Mouse (Mus musculus) limb, embryonic 13.5 days (tissue): ENCODE results near the gene Mthfsd. TPM values are rescaled to one million over a fixed set of nuclear protein-coding genes. Genes with fewer than 3 reads are reported as not detected.

Source experiments
- ATAC-seq: fragments of 200-750 bp; cut with Nextera tagmentation; 2 replicates; pipeline ENCODE4 v1.8.0; 2017; ENCODE audit warnings: low read depth, moderate number of reproducible peaks, moderate TSS enrichment; ENCODE audit not compliant: low FRiP score
- H3K27ac ChIP-seq: fragments of 300-500 bp; sonication (generic); 2 replicates; pipeline ENCODE4 v1.5.1; 2015; ENCODE audit warnings: inconsistent platforms, mild to moderate bottlenecking, moderate library complexity
- H3K27me3 ChIP-seq: fragments of 300-500 bp; sonication (generic); 2 replicates; pipeline ENCODE4 v1.6.1; 2015; ENCODE audit warnings: mild to moderate bottlenecking, inconsistent platforms
- H3K36me3 ChIP-seq: fragments of 300-500 bp; sonication (generic); 2 replicates; pipeline ENCODE4 v1.6.1; 2015; ENCODE audit warnings: inconsistent platforms, mild to moderate bottlenecking, moderate library complexity
- H3K4me1 ChIP-seq: fragments of 300-500 bp; sonication (generic); 2 replicates; pipeline ENCODE4 v1.6.1; 2015; ENCODE audit warnings: inconsistent platforms
- H3K4me2 ChIP-seq: fragments of 300-500 bp; sonication (generic); replicated peaks from 2 replicates; pipeline ENCODE4 v1.6.1; 2015; ENCODE audit warnings: inconsistent platforms, mild to moderate bottlenecking, moderate library complexity
- H3K4me3 ChIP-seq: fragments of 300-500 bp; sonication (generic); 2 replicates; pipeline ENCODE4 v1.5.1; 2015; ENCODE audit warnings: moderate library complexity, mild to moderate bottlenecking, inconsistent platforms
- H3K9ac ChIP-seq: fragments of 300-500 bp; sonication (generic); 2 replicates; pipeline ENCODE4 v1.6.1; 2015; ENCODE audit warnings: mild to moderate bottlenecking, inconsistent platforms
- H3K9me3 ChIP-seq: fragments of 300-500 bp; sonication (generic); 2 replicates; pipeline ENCODE4 v1.6.1; 2016; ENCODE audit warnings: inconsistent platforms
- WGBS: fragments of 180-500 bp; shearing (Covaris S2); methylation state at CpG from one replicate; pipeline ENCODE4 v1.1.7; 2015; 5-methylcytosine and 5-hydroxymethylcytosine counted together
- microRNA-seq: library from miRNA; unstranded; fragments of <30 nt; microRNA quantifications from one replicate; pipeline ENCODE4, GENCODE M21; 2016
- polyA plus RNA-seq: library from polyadenylated mRNA; unstranded; fragments of >200 nt; fragmentation: Nextera tagmentation; extraction: Ambion mirVana; gene quantifications from 2 replicates; pipeline ENCODE4 v1.2.1, GENCODE M21; 2015

Mthfsd gene
- polyA plus RNA-seq, 1 experiment from 2014 or later, result 65.4 TPM

DNA sequence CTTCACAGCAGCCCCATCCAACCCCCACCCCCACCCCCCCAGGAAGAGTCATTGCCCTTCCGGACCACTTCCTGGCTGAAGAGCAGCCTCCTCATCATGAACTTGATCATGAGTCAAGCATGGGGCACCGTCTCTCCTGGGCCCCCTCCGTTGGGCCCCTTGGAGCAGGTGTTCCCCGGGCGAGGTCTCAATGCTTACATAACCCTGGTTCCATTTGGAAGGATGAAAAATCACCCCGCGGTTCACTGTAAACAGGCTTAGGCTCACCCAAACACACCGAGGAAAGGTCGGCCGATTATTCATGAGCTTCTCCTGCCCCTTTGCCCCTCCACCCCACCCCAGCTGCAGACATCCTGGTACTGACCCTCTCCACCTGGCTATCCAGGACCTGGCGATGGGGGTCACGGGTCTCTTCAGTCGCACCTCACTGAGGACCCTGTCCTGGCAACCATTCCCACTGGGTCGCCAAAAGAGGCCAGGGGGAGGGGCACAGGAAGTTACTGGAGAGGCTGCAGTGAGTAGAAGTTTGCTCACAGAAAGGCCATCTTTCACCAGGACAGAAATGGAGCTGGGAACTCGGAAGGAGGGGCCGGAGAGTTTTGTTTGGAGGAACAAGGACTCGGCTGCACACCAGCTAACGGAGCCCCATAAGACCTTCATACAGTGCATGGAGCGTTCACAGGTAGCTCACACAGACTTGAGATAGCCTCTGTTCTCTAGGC lies 64.3 kb downstream of the Mthfsd start:
- ATAC-seq, result no peak
- no peak overlapping the region for H3K9ac ChIP-seq
- peaks cover 4% of the 10 kb centered on the region; the same call in 1 of the 2 replicates for H3K9me3 ChIP-seq

More for the DNA sequence above, 64.3 kb downstream of the Mthfsd start:
- no peaks in the 10 kb centered on the region for H3K36me3 ChIP-seq
- no peak overlapping the region for H3K4me2 ChIP-seq
- H3K4me3 ChIP-seq, result no peak overlapping the region
- 55% methylated on average over 19 of the region's 19 CpGs for WGBS
- H3K4me1 ChIP-seq, result no peaks in the 10 kb centered on the region
- peaks cover 58% of the 10 kb centered on the region for H3K27me3 ChIP-seq
- no peak overlapping the region for H3K27ac ChIP-seq

Small RNAs within 50 kb of the gene (microRNA-seq; reads per million reads assigned to microRNA genes)
- gene Gm27530, result not detected

Other genes with a start within 250 kb of the Mthfsd start
- 0.43 and 0.86 TPM in 2 replicates for gene Foxf1, start 24.0 kb downstream of the Mthfsd start, polyA plus RNA-seq
- gene Foxc2, start 7.8 kb upstream of the Mthfsd start, polyA plus RNA-seq, result 7.5 and 8.3 TPM in 2 replicates
- gene Foxl1, start 19.5 kb upstream of the Mthfsd start, polyA plus RNA-seq, result 0.15 and 0.18 TPM in 2 replicates